Mouse (Mus musculus): Measurements from ENCODE around the gene Mlec. TPM values are rescaled to one million over a fixed set of nuclear protein-coding genes. Genes with fewer than 3 reads are reported as not detected.
A peak's percentile ranks its signal among the peaks of the same experiment; 100 is the strongest.

Mlec gene
- 10 to 100 TPM; 59.5 to 79.4 TPM for total RNA-seq (2021)

GRCm38 (mm10) chr5:115158040-115158983, at the start of gene Mlec:
Gene Mlec, minus strand, starts transcription at chr5:115158179.
- DNase-seq, result peak; percentile 99
- intact Hi-C loops (cut with DNase I), result no loop called here

DNA sequence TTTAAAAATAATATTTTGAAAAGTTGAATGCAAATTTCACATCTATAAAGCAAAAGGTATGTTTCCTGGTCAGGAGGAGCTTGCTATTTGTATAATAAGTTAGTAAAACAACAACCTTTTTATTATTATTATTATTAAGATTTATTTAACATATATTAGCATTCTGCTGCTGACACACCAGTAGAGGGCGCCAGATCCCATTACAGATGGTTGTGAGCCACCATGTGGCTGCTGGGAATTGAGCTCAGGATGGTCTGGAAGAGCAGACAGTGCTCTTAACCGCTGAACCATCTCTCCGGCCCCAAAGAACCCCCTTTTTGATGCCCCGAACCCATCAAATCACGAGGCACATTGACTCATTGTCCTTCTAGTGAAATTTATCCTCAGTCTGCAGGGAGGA, 49.3 kb upstream of the Mlec start:
- intact Hi-C loops (cut with DNase I), result no loop called here

DNA sequence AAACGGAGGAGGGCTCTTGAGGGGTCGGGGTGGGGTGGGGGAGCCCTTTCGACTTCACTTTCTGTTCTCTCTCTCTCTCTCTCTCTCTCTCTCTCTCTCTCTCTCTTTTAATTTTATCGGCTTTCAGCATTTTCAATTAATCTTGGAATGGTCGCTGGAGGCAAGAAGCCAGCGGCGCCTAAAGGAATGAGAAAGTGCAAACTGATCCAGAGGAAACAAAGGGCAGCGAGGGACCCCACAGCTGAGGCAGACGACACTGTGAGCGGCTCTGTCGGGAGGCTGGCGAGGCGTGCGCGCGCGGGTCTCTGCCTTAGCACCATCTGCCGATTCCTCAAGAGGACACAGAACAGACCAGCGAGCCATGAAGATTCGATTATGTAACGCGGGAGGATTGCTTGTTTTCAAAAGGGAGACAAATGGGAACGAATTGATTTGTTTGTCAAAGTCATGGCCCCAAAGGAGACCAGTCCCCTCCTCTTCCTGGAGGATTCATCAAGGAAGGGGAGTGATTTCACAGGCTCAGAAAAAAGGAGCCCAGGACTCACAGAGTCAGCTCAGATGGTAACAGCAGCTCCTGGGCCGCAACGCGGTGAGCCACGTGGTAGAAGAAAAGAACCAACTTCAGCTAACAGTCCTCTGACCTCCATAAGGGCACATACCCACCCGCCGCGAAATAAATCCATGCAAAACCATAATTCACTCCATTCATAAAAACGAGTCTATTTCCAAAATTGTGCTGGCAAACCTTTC, 46.8 kb upstream of the Mlec start:
- peak; percentile 75 for DNase-seq
- intact Hi-C loops (cut with DNase I), result no loop called here

More for the DNA sequence above, 49.3 kb upstream of the Mlec start:
- no peak for DNase-seq

- intact Hi-C loops (cut with DNase I), result no loop called here
- DNase-seq, result peak; percentile 53
Observed at GRCm38 (mm10) chr5:115203735-115204561, 46.0 kb upstream of the Mlec start.

- no peak for DNase-seq
- intact Hi-C loops (cut with DNase I), result loop anchor here (5.0 kb wide), 1 partner anchor 43 kb away; the partner anchor contains the start of gene Pop5
Observed at GRCm38 (mm10) chr5:115194626-115195221, 36.7 kb upstream of the Mlec start.

GRCm38 (mm10) chr5:115193669-115194625, 36.0 kb upstream of the Mlec start, which contains the start of gene Cabp1:
Gene Cabp1, minus strand, starts transcription at chr5:115194381.
- peak; percentile 60 for DNase-seq
- intact Hi-C loops (cut with DNase I), result loop anchor here (5.0 kb wide), 1 partner anchor 43 kb away; the partner anchor contains the start of gene Pop5

GRCm38 (mm10) chr5:115193226-115193625, 35.2 kb upstream of the Mlec start:
- no peak for DNase-seq
- intact Hi-C loops (cut with DNase I), result loop anchor here (5.0 kb wide), 1 partner anchor 44 kb away; the partner anchor contains the start of gene Pop5

DNA sequence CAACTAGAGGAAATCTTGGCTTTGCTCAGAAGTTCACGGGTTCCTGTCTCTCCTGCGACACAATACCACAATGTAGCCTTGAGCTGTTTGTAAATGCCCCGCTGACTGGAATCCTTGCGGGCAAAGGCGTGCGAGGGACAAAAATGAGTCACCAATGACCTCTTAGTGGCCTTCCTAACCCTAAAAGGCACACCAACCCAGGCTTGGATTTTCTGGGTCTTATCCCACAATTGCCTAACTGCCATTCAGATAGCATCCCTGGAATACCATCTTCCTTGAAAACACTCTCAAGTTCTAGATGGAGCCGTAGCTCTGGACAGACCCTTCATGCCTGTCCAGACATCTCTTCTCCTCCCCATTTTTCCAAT, 34.8 kb upstream of the Mlec start:
- no peak for DNase-seq
- intact Hi-C loops (cut with DNase I), result loop anchor here (5.0 kb wide), 1 partner anchor 44 kb away; the partner anchor contains the start of gene Pop5

- intact Hi-C loops (cut with DNase I), result loop anchor here (5.0 kb wide), 1 partner anchor 45 kb away; the partner anchor contains the start of gene Pop5
Observed at GRCm38 (mm10) chr5:115191880-115192827, 34.2 kb upstream of the Mlec start.

DNA sequence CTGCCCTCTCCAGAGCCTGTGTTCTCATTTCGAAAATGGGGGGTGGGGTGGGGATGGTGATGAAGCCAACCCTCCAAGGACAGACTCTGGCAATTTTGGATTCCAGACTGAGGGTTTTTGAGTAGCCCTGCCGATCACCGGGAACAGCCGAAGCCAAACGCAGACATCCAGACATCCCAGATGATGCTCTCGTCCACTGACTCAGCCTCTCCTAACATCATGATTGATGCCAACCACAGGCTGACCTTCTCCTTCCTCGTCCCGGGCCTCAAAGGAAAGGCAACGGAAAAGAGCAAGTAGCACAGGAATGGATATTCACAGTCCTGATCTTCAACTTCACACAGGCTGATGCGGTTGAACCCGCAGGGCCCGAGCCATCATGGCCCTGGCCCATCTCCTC, 32.1 kb upstream of the Mlec start:
- no peak for DNase-seq
- intact Hi-C loops (cut with DNase I), result loop anchor here (5.0 kb wide), 1 partner anchor 47 kb away; the partner anchor contains the start of gene Pop5

More at GRCm38 (mm10) chr5:115191880-115192827, 34.2 kb upstream of the Mlec start:
- DNase-seq, result peak; percentile 62

- DNase-seq, result no peak
- intact Hi-C loops (cut with DNase I), result no loop called here
Observed at GRCm38 (mm10) chr5:115188824-115189223, 30.8 kb upstream of the Mlec start.

DNA sequence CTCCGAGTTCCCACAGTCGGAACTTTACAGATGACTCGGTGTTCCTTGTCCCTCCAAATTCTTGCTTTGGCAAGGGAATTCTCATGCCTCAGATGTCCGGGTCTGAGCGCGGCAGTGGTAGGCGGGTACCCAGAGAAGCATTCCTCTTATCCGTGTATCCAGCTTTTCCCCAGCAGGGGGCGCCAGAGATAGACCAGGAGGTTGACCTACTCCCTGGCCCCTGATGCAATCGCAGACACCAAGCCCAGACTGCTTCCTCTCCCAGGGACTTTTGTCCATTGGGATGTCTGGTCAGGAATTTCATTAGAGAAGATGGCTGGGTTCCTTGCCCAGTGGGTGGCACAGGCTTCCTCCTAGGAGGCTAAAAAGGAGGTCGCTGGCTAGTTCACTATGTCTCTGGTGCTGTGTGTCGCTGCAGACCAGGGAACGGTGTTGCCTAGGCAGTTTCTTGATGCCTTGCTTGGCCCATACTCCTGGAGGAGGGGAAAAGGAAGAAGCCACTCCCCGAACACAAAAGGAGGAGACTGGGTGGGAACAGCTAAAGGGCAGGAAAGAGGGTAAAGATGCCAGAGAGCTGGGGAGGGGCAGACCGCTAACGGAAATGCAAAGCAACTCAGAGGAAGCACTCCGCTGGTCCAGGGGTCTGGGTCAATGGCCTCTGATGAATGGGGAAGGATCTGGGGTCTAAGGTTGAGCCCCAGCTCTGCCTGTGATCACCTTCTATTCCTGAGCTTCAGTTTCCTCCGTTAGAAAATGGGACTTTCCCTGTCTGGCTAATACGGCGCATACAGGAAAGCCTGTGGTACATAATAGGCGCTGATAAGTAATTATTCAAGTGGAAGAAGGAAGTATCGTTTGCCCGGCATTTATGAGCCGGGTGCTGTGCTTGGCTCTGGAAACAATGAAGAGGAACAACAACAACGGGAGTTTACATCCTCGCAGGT, 29.5 kb upstream of the Mlec start:
- intact Hi-C loops (cut with DNase I), result no loop called here
- peak; percentile 95 for DNase-seq

DNA sequence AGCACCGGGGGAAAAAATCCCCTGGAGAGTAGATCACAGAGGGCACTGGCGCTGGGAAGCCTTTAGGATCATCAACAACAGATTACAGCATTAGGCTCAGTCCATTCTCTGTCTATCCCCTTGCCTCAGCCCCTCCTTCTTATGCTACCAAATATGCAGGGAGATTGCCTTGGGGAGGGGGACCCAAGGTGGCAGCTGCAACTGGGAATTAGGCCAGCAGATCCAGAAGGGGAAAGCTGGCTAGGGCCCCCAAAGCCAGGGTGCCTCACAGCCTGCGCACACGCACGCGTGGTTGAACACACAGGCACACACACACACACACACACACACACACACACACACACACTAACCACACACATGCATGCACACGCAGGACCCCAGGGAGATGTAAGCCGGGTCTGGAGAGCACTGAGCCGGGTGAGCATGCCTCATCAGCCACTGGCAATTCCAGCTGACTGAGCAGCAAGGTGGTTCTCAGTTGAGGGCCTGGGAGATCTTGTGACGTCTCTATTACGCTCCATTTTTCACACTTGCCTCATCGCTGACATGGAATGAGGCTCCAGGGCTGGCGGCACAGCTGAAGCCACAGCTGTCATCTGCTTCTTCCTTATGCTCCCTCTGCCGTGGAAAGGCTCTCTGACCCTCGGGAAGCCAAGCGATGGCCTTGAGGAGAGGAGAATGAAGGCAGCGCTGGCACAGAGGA, 28.5 kb upstream of the Mlec start:
- intact Hi-C loops (cut with DNase I), result no loop called here

DNA sequence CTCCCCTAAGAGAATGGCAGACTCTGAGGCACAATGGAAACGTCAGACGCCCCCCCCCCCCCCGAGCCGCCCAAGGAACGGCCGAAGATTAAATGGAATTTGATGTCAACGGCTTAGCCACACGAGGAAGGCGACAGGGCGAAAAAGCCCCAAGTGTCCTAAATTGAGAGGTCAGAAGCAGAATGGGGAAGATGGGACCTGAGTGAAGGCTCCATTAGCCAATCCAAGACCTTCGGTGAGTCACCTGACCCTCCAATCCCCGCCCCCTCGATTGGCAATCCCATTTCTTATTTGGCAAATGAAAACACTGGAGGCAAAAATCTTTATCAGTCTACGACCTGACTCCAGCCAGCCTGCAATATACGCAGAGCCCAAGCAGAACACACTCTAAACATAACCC, 26.7 kb upstream of the Mlec start:
- peak; percentile 71 for DNase-seq
- intact Hi-C loops (cut with DNase I), result no loop called here

More for the DNA sequence above, 28.5 kb upstream of the Mlec start:
- DNase-seq, result peak; percentile 72

DNA sequence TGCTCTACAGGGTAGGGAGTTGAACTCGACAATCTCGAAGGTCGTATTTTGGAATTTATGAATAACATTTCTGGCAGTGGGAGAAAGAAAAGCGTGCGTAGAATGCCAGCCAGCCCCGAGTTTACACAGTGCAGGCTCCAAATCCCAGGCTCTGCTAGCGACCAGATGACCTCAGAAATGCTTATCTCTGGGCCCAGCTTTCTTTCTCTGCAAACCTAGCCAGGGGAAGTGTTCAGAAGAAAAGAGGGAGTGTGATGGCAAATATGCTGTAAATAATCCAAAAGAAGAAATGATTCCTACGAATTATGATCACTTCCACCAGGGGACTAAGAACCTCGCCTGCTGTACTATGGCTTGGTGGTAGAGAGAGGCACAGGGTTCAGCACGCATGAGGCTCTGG, 25.5 kb upstream of the Mlec start:
- intact Hi-C loops (cut with DNase I), result no loop called here

DNA sequence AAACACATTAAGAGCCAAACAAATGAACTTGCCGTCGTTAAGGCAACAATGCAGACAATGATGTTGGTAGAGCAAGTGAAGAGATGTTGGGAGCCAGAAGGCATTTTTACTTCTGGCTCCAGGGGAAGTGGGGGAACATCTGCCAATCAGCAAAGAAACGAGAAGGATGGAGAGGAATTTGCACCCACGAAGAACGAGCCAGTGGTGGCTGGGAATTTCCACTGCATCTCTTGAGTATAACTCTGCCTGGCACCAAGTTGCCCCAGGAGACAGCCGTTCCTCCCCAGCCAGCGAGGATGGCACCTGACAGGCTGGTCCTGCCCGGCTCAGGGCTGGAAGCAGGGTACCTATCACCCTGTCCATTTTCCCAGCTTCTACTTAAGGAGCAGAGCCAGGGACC, 24.9 kb upstream of the Mlec start:
- no peak for DNase-seq
- intact Hi-C loops (cut with DNase I), result no loop called here

More for the DNA sequence above, 25.5 kb upstream of the Mlec start:
- no peak for DNase-seq
